Mouse (Mus musculus): ENCODE data around the gene Luc7l2. TPM values are rescaled to one million over a fixed set of nuclear protein-coding genes. Genes with fewer than 3 reads are reported as not detected.

The Luc7l2 gene
- total and polyA plus RNA-seq, 3 experiments = 51.8 to 129 (median 118) TPM

- peaks cover 0 to 12% of the 10 kb centered on the region in 2 experiments; a peak in 2 of 4 replicates for H3K36me3 ChIP-seq (ENCODE audit: control insufficient read depth in 1 of 2, insufficient read depth in 2 of 2, low read length in 2 of 2)
- peaks cover 2% of the 10 kb centered on the region; the same call in 1 of the 2 replicates for H3K79me2 ChIP-seq (ENCODE audit: control insufficient read depth, insufficient read depth, low read length, poor library complexity)
- peaks cover 7 to 26% of the 10 kb centered on the region in 2 experiments for H3K4me1 ChIP-seq (ENCODE audit: control insufficient read depth in 1 of 2, insufficient read depth in 2 of 2, low read length in 2 of 2)
- peak within 1 kb of the TSS; percentile 66 for H3K9ac ChIP-seq (ENCODE audit: control insufficient read depth, low read depth, low read length, poor library complexity, severe bottlenecking)
- DNase-seq (ENCODE audit: low read depth, low spot score) = peak; percentile 80
- H3K9me3 ChIP-seq (replicated peaks; ENCODE audit: insufficient read depth, low read length) = no peaks in the 10 kb centered on the region
- peak in 1 of 2 experiments; percentile 39; a peak in 1 of 4 replicates for TF ChIP-seq POLR2A (IDR thresholded peaks at IDR 0.05; ENCODE audit: control insufficient read depth in 1 of 2, insufficient read depth in 1 of 2, low read depth in 1 of 2, low read length in 2 of 2, poor library complexity in 1 of 2)
- TF ChIP-seq RCOR1 (IDR thresholded peaks at IDR 0.05; ENCODE audit: low read depth, low read length) = no peak
- no peaks in the 10 kb centered on the region; a peak in 1 of 4 replicates for H3K27me3 ChIP-seq (ENCODE audit: control insufficient read depth in 1 of 2, insufficient read depth in 2 of 2, low read length in 2 of 2)
- no peak within 1 kb of the TSS for H3K27ac ChIP-seq (ENCODE audit: control insufficient read depth, low read depth, low read length)
- H3K4me3 ChIP-seq (ENCODE audit: control insufficient read depth in 1 of 2, insufficient read depth in 1 of 2, low read depth in 2 of 2, low read length in 2 of 2) = peak within 1 kb of the TSS; percentile 66 to 71
Observed at GRCm38 (mm10) chr6:38636852-38637618, 85.9 kb downstream of the Luc7l2 start, which contains the start of gene Klrg2. Gene Klrg2 (minus strand): TSS chr6:38637242.

- Histone ChIP-seq H3K9ac (ENCODE audit: control insufficient read depth, low read depth, low read length, poor library complexity, severe bottlenecking) (no peak overlapping the region), H3K79me2 (ENCODE audit: control insufficient read depth, insufficient read depth, low read length, poor library complexity) (peaks cover 2% of the 10 kb centered on the region; the same call in 1 of the 2 replicates), H3K27ac (ENCODE audit: control insufficient read depth, low read depth, low read length) (no peak overlapping the region), H3K4me3 (ENCODE audit: control insufficient read depth in 1 of 2, insufficient read depth in 1 of 2, low read depth in 2 of 2, low read length in 2 of 2) (0 out of 4 replicates have a peak overlapping the region, but pooled peaks of 1 of the 2 experiments have one; percentile 18), H3K36me3 (ENCODE audit: control insufficient read depth in 1 of 2, insufficient read depth in 2 of 2, low read length in 2 of 2) (peaks cover 0 to 15% of the 10 kb centered on the region in 2 experiments; a peak in 2 of 4 replicates), H3K9me3 (replicated peaks; ENCODE audit: insufficient read depth, low read length) (no peaks in the 10 kb centered on the region), H3K27me3 (ENCODE audit: control insufficient read depth in 1 of 2, insufficient read depth in 2 of 2, low read length in 2 of 2) (no peaks in the 10 kb centered on the region; a peak in 1 of 4 replicates), H3K4me1 (ENCODE audit: control insufficient read depth in 1 of 2, insufficient read depth in 2 of 2, low read length in 2 of 2) (peaks cover 9 to 33% of the 10 kb centered on the region in 2 experiments)
- no peak for TF ChIP-seq ZNF384 (IDR thresholded peaks at IDR 0.05; ENCODE audit: low read depth, low read length)
- TF ChIP-seq KAT2A (conservative IDR thresholded peaks at IDR 0.05; ENCODE audit: low read depth, low read length) = no peak
- no peak for TF ChIP-seq SMC3 (IDR thresholded peaks at IDR 0.05; ENCODE audit: low read depth, low read length)
- TF ChIP-seq MAZ (IDR thresholded peaks at IDR 0.05; ENCODE audit: low read depth, low read length) = no peak
- no peak for TF ChIP-seq ZMIZ1 (IDR thresholded peaks at IDR 0.05; ENCODE audit: low read depth, low read length)
- TF ChIP-seq ELF1 (IDR thresholded peaks at IDR 0.05; ENCODE audit: low read depth, low read length) = no peak
- TF ChIP-seq CTCF (IDR thresholded peaks at IDR 0.05 in 2 of 3, conservative IDR thresholded peaks at IDR 0.05 in 1 of 3; ENCODE audit: control insufficient read depth in 1 of 3, insufficient read depth in 1 of 3, low read depth in 2 of 3, low read length in 3 of 3, poor library complexity in 1 of 3, severe bottlenecking in 1 of 3) = no peak
- TF ChIP-seq TBP (IDR thresholded peaks at IDR 0.05; ENCODE audit: low read depth, low read length) = no peak
- TF ChIP-seq MYB (IDR thresholded peaks at IDR 0.05; ENCODE audit: low read depth, low read length) = no peak
- TF ChIP-seq ZKSCAN1 (IDR thresholded peaks at IDR 0.05; ENCODE audit: low read depth, low read length) = no peak
- no peak for TF ChIP-seq POLR2A (IDR thresholded peaks at IDR 0.05; ENCODE audit: control insufficient read depth in 1 of 2, insufficient read depth in 1 of 2, low read depth in 1 of 2, low read length in 2 of 2, poor library complexity in 1 of 2)
- TF ChIP-seq NELFE (IDR thresholded peaks at IDR 0.05; ENCODE audit: low read depth, low read length) = no peak
- TF ChIP-seq MAX (IDR thresholded peaks at IDR 0.05; ENCODE audit: low read length) = no peak
- no peak for TF ChIP-seq UBTF (IDR thresholded peaks at IDR 0.05; ENCODE audit: borderline replicate concordance, insufficient read depth, low read depth, low read length)
- TF ChIP-seq ETS1 (IDR thresholded peaks at IDR 0.05; ENCODE audit: low read depth, low read length) = no peak
- TF ChIP-seq POLR2AphosphoS2 (IDR thresholded peaks at IDR 0.05; ENCODE audit: low read length) = no peak
- no peak for DNase-seq (ENCODE audit: low read depth, low spot score)
Observed at GRCm38 (mm10) chr6:38640401-38640800, 89.3 kb downstream of the Luc7l2 start.
